Mouse (Mus musculus) adrenal gland, postnatal 14 days (tissue): ENCODE data around the gene Ccdc122. TPM values are rescaled to one million over a fixed set of nuclear protein-coding genes. Genes with fewer than 3 reads are reported as not detected.
"Not testable (repeated sequence)": the region's sequence is repeated elsewhere in the genome, so short reads cannot be mapped to it uniquely, and the experiment has no call there.

ENCODE experiments used
- DNase-seq: peaks from one replicate; pipeline ENCODE4 v3.0.0; 2021; ENCODE audit warnings: mixed read lengths
- total RNA-seq: library from RNA; stranded (reverse); gene quantifications from 2 replicates; pipeline ENCODE4 v1.2.3, GENCODE M21; 2021

Ccdc122 gene
- total RNA-seq, 1 experiment from 2014 or later: 4.1 TPM

DNA sequence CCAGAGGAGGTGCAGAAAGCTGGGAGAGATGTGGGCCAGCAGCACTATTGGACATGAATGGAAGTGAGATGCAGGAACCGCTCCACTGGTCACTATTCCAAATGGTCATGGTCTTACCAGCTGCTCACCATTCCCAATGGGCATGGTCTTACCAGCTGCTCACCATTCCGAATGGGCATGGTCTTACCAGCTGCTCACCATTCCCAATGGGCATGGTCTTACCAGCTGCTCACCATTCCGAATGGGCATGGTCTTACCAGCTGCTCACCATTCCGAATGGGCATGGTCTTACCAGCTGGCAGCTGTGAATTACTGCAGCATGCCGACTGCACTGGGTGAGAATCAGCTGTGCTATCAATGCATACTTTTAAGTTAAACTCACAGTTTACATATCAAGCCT lies 74.0 kb downstream of the Ccdc122 start:
- not testable (repeated sequence) for DNase-seq

DNA sequence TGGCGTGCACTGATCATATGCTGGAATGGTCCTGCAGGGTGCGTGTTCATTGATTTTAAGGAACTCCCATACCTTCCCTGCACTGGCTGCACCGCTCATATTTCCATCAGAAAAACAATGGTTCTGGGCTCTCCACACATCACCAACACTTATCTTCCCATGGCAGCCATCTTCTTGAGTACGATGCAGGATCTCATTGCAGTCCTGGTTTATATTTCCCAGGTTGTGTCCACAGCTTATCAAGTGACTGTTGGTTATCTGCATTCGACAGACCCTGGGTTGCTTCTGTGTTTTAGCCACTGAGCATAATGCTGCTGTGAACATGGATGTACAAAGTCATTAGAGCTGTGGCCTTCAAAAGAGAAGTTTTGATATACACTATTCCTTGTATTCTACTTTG lies 94.0 kb downstream of the Ccdc122 start:
- DNase-seq: no peak

DNA sequence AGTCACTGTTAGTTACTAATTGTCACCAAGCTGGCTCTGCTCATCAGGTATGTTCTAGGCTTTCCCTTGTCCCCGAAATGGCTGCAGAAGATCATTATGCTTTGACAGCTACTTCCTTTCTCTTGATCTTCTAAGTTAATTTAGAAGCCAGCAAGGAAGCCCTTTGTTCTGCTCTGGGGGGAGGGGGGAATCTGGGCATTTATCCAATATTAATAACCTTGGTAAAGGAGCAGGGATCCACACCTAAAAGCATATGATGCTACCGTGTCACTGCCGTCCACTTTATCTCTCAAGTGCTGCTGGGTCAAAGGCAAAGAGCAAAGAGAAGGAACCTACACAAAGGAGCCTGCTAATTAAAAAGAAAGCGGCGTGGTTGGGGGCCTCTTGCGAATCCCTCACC lies 100.4 kb downstream of the Ccdc122 start:
- DNase-seq: no peak

DNA sequence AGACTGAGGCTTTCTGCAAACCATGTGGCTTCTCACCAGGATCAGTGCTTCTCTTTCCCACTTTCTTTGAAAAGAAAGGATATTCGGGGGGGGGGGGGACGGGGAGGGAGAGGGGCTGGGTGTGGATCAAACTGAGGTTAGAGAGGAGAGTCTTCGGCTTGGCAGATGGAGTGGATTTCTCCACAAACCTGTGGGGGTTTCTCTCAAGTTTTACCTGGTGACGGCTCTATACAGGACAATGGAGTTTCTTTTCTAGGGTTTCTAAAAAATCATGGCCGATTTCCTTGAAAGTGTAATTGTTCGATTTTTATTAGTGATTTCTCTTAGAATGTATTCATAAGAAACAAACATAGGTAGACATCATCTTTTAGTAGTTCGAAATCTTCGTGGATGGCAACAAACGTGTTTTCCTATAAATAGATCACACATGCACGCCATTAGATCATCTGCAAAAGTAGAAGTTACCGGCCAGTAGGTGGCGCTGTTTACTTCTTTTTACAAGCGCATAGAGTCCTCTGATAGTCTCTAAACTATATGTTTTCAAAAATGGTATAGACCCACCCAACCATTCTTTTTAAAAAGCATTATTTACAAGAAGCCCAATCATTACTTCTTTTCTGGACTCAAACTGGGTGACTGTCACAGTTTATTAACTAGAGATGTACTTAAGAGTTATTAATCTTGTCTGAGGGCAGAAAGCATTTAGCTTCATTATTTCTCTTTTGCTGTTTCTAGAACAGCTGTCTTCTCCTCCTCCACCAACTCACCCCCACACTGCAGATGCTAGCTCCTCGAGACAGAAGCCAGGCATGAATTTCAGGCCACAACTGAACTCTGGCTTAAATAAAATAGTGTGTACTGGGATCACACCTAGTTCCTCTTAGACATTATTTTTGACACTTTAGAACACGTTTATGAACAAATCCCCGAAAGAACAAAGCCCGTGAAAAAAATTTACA lies 105.0 kb downstream of the Ccdc122 start:
- peak; percentile 82 for DNase-seq

DNA sequence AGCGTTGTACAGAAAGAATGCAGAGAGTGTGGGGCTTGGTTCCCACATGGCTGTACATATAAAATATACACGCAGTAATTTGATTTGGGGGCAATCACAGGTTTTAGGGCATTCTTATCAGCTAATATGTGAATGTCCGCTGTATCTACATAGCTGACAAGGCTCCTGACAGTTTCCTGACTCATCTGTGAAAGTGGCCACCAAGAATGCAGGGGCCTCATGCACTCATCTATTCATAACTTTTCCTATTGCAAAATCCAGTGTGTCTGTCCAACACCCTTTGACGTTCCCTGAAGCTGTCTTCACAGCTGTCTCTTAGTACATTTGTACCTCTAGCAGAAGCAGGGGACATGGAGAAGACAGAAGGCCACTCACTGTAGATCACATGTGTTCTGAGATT lies 108.5 kb downstream of the Ccdc122 start:
- no peak for DNase-seq

DNA sequence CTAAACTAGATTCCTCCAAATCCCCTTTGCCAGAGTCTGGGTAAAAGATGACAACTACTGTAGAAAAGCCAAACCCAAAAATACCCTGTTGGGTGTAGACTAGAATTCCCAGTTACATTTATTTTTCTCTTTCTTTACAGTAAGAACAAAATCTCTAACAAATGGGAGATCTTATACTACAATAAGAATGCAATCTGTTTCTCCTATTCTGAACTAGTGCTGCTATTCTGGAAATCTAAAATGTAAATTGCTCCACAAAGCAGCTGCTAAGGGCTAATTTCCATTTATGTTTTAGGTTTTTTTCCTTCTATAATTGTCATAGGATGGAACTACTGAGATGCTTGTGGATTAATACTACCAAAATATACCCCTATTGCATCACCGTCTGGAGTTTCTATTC lies 111.1 kb downstream of the Ccdc122 start:
- no peak for DNase-seq

DNA sequence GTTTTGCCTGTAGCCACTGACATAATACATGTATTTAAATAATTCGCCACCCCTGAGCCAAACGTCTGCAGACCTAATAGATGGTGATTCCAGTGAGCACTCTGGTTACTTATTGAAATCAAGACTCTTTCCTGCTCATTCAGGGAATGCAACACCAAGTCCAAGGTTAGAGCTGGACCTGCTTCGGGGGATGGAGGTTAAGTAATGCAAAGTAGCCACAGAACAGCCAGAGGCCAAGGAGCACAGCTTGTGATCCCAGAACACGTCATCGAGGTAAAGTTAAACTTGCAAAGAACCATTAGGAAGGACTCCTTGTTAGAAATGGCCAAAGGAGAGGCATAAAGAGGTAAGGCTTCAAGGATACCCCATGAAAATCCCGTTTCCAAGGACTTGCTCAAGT lies 114.0 kb downstream of the Ccdc122 start:
- DNase-seq: no peak

DNA sequence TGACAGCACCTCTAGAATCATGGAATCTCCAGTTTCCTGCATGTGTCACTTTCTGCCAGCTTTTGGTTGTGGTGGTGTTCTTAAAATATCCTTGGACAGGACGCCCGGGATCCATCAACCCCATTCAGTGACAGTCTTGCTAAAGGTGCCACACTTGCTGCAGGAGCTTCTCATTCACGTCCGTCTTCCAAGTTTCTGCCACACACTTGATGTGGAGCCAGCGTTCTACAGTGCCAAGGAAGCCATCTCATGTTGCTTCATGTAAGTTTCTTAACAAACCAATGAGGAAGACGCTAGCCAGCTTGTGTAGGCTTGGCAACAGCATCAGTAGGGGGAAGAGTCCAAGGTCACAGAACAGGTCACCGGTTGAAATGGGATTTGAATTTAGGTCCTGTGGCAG lies 114.9 kb downstream of the Ccdc122 start:
- peak; percentile 38 for DNase-seq

DNA sequence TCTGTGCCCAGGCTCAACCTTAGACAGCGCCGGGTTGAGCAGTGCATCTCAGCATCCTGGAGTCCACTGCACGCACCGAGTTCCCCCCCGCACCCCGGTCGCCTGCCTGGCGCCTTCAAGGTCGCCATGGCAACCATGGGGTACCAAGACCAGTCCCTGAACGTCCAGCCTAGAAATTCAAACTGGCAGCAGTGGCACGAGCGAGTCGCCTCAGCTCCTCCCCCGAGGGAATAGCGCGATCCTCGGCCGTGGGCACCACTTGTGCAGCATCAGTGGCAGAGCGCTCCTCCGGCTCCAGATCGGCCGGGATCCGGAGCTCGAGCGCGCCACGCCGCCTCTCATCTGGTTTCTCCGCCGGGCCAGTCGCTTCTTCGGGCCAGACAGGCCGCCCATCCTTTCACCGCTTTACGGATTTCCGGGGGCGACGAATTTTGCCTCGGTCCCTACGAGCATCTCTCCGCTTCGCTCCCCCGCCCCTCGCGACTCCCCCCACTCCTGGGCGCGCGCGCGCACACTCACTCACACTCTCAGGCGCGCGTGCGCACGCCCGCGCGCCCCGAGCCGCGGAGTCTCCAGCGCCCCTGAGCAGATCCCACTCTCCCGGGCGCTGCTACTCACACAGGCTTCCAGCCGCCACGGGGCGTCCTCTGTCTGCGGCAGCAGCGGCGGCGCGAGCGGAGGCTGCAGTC lies 119.8 kb downstream of the Ccdc122 start, which contains the start of gene Enox1:
Gene Enox1, plus strand, starts transcription at position 542 of the 689 bp plus-strand sequence.
- DNase-seq: peak; percentile 76

DNA sequence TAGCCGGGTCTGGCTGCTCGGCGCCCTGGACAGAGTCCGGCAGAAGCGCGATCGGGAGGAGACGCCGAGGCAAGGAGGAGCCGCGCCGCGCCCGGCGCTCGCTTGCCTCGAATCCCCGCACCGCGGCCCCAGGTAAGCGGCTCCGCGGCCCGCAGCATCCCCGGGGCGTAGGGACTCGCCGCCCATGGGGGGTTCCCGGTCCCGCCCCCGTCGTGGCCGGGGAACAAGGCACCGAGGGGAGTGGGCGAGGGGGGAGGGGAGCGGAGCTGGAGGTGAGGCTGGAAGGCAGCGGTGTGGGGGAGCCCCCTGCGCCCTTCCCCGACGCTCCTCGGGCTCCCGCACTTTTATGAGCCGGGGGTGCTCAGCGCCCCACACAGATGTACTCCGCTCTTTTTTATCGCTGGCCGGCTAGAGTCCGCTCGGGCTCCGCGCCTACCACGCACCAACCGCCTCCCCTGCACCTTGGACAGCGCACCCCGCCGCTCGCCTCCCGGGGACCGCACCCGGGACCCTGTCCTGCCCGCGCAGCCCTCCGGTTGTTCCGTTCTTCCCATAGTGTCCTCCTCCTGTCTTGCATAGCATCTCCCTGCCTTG lies 120.4 kb downstream of the Ccdc122 start:
- DNase-seq: peak; percentile 46

DNA sequence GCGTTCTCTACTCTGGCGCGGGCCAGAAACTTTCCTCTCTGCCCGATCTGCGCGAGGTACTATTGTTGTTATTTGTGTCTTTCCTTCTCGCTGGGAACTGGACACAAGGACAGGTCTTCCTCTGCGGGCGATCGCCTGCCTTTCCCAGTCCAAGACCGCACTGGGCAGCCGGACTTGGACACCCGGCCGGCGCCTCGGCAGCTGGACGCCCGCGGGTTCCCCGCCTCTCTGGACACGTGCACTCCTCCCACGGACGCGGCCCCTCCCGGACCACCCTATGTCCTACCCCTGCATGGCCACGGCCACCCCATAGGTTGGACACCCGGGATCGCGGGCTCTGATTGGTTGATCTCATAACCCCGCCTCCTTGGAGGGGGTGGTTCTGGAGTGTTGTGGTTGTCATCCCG lies 120.9 kb downstream of the Ccdc122 start:
- DNase-seq: peak; percentile 90

DNA sequence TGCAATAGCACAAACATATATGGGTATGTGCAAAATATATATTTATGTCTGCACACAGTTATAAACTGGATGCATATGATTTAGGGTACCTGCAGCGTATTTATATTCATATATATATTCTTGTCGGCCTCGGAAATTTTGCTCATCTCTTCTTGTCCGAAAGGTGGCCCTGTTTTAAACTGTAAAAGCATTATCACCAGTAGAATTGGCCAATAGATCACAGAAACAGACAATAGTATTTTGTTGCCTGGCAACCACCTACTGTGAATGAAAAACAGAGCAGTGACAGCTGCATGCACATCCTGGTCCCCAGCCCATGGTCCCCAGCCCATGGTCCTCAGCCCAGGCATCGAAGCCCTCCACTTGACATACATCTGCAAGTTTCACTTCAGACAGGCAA lies 122.8 kb downstream of the Ccdc122 start:
- DNase-seq: no peak

Other genes with a start within 250 kb of the Ccdc122 start
- gene Lacc1, start 132 bp downstream of the Ccdc122 start, total RNA-seq: 7.3 and 7.8 TPM in 2 replicates
- 6.1 and 6.7 TPM in 2 replicates for gene Enox1, start 120.0 kb downstream of the Ccdc122 start, total RNA-seq